Mouse (Mus musculus): ENCODE results near the gene Fam209.

The Fam209 gene

GRCm38 (mm10) chr2:172476707-172477260, 4.5 kb downstream of the Fam209 start:
- in situ Hi-C loops (cut with MboI; ENCODE audit: low sequenced_read_pairs): loop anchor here (10.0 kb wide), 2 partner anchors 518 to 608 kb away; no protein-coding TSS in a partner anchor

- in situ Hi-C loops (cut with MboI; ENCODE audit: low sequenced_read_pairs): loop anchor here (10.0 kb wide), 2 partner anchors 517 to 607 kb away; no protein-coding TSS in a partner anchor
Observed at GRCm38 (mm10) chr2:172477350-172477749, 5.0 kb downstream of the Fam209 start.

GRCm38 (mm10) chr2:172477860-172478259, 5.5 kb downstream of the Fam209 start:
- in situ Hi-C loops (cut with MboI; ENCODE audit: low sequenced_read_pairs): loop anchor here (10.0 kb wide), 2 partner anchors 517 to 607 kb away; no protein-coding TSS in a partner anchor

GRCm38 (mm10) chr2:172480296-172480695, 8.0 kb downstream of the Fam209 start:
- in situ Hi-C loops (cut with MboI; ENCODE audit: low sequenced_read_pairs): no loop called here

- in situ Hi-C loops (cut with MboI; ENCODE audit: low sequenced_read_pairs): no loop called here
Observed at GRCm38 (mm10) chr2:172481654-172482385, 9.5 kb downstream of the Fam209 start.

GRCm38 (mm10) chr2:172483766-172484413, 11.6 kb downstream of the Fam209 start:
- in situ Hi-C loops (cut with MboI; ENCODE audit: low sequenced_read_pairs): no loop called here

- in situ Hi-C loops (cut with MboI; ENCODE audit: low sequenced_read_pairs): no loop called here
Observed at GRCm38 (mm10) chr2:172484696-172485370, 12.5 kb downstream of the Fam209 start.

GRCm38 (mm10) chr2:172496736-172497345, 24.5 kb downstream of the Fam209 start:
- in situ Hi-C loops (cut with MboI; ENCODE audit: low sequenced_read_pairs): no loop called here

- in situ Hi-C loops (cut with MboI; ENCODE audit: low sequenced_read_pairs): no loop called here
Observed at GRCm38 (mm10) chr2:172498823-172499222, 26.5 kb downstream of the Fam209 start.

GRCm38 (mm10) chr2:172500752-172501316, 28.5 kb downstream of the Fam209 start:
- in situ Hi-C loops (cut with MboI; ENCODE audit: low sequenced_read_pairs): no loop called here

- in situ Hi-C loops (cut with MboI; ENCODE audit: low sequenced_read_pairs): no loop called here
Observed at GRCm38 (mm10) chr2:172501341-172501740, 29.0 kb downstream of the Fam209 start.

GRCm38 (mm10) chr2:172502168-172502567, 29.8 kb downstream of the Fam209 start:
- in situ Hi-C loops (cut with MboI; ENCODE audit: low sequenced_read_pairs): no loop called here

GRCm38 (mm10) chr2:172506121-172506520, 33.8 kb downstream of the Fam209 start:
- in situ Hi-C loops (cut with MboI; ENCODE audit: low sequenced_read_pairs): no loop called here

- in situ Hi-C loops (cut with MboI; ENCODE audit: low sequenced_read_pairs): no loop called here
Observed at GRCm38 (mm10) chr2:172510056-172510712, 37.9 kb downstream of the Fam209 start.

- in situ Hi-C loops (cut with MboI; ENCODE audit: low sequenced_read_pairs): no loop called here
Observed at GRCm38 (mm10) chr2:172510899-172511298, 38.6 kb downstream of the Fam209 start.

GRCm38 (mm10) chr2:172516407-172516992, 44.2 kb downstream of the Fam209 start:
- in situ Hi-C loops (cut with MboI; ENCODE audit: low sequenced_read_pairs): no loop called here

- in situ Hi-C loops (cut with MboI; ENCODE audit: low sequenced_read_pairs): no loop called here
Observed at GRCm38 (mm10) chr2:172520616-172521371, 48.5 kb downstream of the Fam209 start.

GRCm38 (mm10) chr2:172522528-172522927, 50.2 kb downstream of the Fam209 start:
- in situ Hi-C loops (cut with MboI; ENCODE audit: low sequenced_read_pairs): no loop called here

Measured in CH12F3 (cell line).